Mouse (Mus musculus): Measurements from ENCODE around the gene Klk9. TPM values are rescaled to one million over a fixed set of nuclear protein-coding genes. Genes with fewer than 3 reads are reported as not detected.

The Klk9 gene
- polyA plus RNA-seq, 1 experiment from 2014 or later = not detected

DNA sequence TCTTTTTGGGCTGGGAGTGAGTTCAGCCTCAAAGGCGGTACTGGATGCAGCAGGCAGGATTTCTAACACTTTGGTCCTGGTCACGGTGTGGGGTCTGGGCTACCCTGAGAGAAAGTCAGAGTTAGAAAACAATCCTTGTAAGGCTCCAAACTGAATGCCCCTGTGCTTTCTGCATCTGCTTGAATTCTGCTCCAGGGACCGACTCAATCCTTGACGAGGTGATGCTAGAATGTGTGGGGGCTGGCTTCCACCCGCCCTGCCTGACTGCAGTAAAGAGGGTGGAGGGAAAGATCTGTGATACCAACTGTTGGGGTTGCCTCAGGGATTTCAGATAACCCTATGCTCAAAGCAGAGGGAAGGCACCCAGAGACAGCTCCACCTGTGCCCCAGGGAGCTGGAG lies 19.3 kb downstream of the Klk9 start, which contains the start of gene Klk7:
Klk7 (plus strand) TSS at position 301 of the 400 bp plus-strand sequence.
- no peak within 1 kb of the TSS for H3K4me3 ChIP-seq (ENCODE audit: low read length)
- H3K27me3 ChIP-seq (ENCODE audit: control insufficient read depth, insufficient read depth, low read length) = no peaks in the 10 kb centered on the region
- H3K4me1 ChIP-seq (ENCODE audit: control insufficient read depth, insufficient read depth, low read length) = no peaks in the 10 kb centered on the region
- no peak within 1 kb of the TSS for H3K4me2 ChIP-seq (replicated peaks; ENCODE audit: low read depth, low read length)
- 43% methylated on average over 5 of the region's 5 CpGs for WGBS
- no peaks in the 10 kb centered on the region for H3K36me3 ChIP-seq (ENCODE audit: control insufficient read depth, insufficient read depth, low read length)
- no peaks in the 10 kb centered on the region for H3K9me3 ChIP-seq (ENCODE audit: control insufficient read depth, low read length)
- no peak for ATAC-seq (ENCODE audit: low FRiP score, low TSS enrichment)
- no peak within 1 kb of the TSS for H3K9ac ChIP-seq (ENCODE audit: low read depth, low read length)
- no peak within 1 kb of the TSS for H3K27ac ChIP-seq (ENCODE audit: low read depth, low read length)

DNA sequence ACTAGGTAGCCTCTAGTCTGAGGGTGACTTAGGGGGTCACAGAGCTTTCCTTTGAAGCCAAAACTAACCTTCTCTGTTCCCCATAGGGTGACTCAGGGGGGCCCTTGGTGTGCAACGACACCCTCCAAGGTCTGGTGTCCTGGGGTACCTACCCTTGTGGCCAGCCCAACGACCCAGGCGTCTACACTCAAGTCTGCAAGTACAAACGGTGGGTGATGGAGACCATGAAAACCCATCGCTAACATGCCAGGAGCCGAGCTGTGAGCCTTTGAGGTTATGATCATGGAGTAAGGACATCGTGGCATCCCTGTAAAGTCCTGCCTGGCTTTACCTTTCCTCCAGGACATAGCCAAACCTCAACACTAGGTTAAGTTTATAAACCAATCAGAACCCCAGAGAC lies 23.5 kb downstream of the Klk9 start:
- ATAC-seq (ENCODE audit: low FRiP score, low TSS enrichment) = no peak
- 89% methylated on average over 7 of the region's 7 CpGs for WGBS
- Histone ChIP-seq H3K4me1 (ENCODE audit: control insufficient read depth, insufficient read depth, low read length) (no peaks in the 10 kb centered on the region), H3K9ac (ENCODE audit: low read depth, low read length) (no peak overlapping the region), H3K4me3 (ENCODE audit: low read length) (no peak overlapping the region), H3K9me3 (ENCODE audit: control insufficient read depth, low read length) (no peaks in the 10 kb centered on the region), H3K4me2 (replicated peaks; ENCODE audit: low read depth, low read length) (no peak overlapping the region), H3K27me3 (ENCODE audit: control insufficient read depth, insufficient read depth, low read length) (no peaks in the 10 kb centered on the region), H3K36me3 (ENCODE audit: control insufficient read depth, insufficient read depth, low read length) (no peaks in the 10 kb centered on the region), H3K27ac (ENCODE audit: low read depth, low read length) (no peak overlapping the region)

DNA sequence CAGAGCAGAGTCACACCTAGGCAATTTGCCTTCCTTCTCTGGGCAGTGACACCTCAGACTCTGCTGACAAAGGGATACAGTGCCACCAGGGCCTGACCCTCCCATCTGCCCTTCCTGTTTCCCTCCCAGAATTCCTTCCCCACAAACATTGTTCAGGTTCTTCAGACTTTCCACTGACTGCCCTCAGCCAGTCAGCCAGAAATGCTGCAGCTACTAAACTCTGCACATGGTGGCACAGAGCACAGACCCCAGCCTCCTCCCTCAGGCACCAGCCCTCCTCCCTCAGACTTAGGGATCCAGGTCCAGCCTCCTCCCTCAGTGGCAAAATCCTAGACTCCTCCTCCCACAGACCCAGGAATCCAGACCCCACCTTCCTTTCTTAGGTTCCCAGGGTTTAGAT lies 25.1 kb downstream of the Klk9 start:
- no peak for ATAC-seq (ENCODE audit: low FRiP score, low TSS enrichment)
- Histone ChIP-seq H3K9ac (ENCODE audit: low read depth, low read length) (no peak overlapping the region), H3K4me3 (ENCODE audit: low read length) (no peak overlapping the region), H3K27me3 (ENCODE audit: control insufficient read depth, insufficient read depth, low read length) (no peaks in the 10 kb centered on the region), H3K27ac (ENCODE audit: low read depth, low read length) (no peak overlapping the region), H3K36me3 (ENCODE audit: control insufficient read depth, insufficient read depth, low read length) (no peaks in the 10 kb centered on the region), H3K4me2 (replicated peaks; ENCODE audit: low read depth, low read length) (no peak overlapping the region), H3K9me3 (ENCODE audit: control insufficient read depth, low read length) (no peaks in the 10 kb centered on the region), H3K4me1 (ENCODE audit: control insufficient read depth, insufficient read depth, low read length) (no peaks in the 10 kb centered on the region)

DNA sequence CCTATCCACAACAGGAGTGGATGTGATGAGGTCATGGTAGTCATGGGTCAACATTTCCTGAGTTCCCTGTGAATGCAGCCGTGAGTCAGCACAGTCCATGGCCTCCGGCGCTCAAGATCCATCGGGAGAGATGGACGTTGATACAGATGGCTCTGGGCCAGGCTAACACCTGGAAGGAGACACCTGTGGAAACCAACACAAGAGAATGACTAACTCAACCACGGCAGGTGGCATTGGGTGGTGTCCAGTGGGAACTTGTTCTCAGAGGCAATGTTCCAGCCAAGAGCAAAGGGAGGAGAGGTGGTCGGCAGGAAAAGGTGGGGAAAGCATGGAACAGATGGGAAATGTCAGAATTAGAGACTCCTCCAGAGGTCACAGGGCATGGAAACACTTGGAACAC lies 29.9 kb downstream of the Klk9 start:
- H3K4me3 ChIP-seq (ENCODE audit: low read length) = no peak overlapping the region
- H3K9ac ChIP-seq (ENCODE audit: low read depth, low read length) = no peak overlapping the region
- H3K9me3 ChIP-seq (ENCODE audit: control insufficient read depth, low read length) = no peaks in the 10 kb centered on the region
- no peaks in the 10 kb centered on the region for H3K36me3 ChIP-seq (ENCODE audit: control insufficient read depth, insufficient read depth, low read length)
- H3K4me1 ChIP-seq (ENCODE audit: control insufficient read depth, insufficient read depth, low read length) = no peaks in the 10 kb centered on the region
- H3K27me3 ChIP-seq (ENCODE audit: control insufficient read depth, insufficient read depth, low read length) = no peaks in the 10 kb centered on the region
- H3K4me2 ChIP-seq (replicated peaks; ENCODE audit: low read depth, low read length) = no peak overlapping the region
- no peak for ATAC-seq (ENCODE audit: low FRiP score, low TSS enrichment)
- 88% methylated on average over 7 of the region's 7 CpGs for WGBS
- H3K27ac ChIP-seq (ENCODE audit: low read depth, low read length) = no peak overlapping the region

DNA sequence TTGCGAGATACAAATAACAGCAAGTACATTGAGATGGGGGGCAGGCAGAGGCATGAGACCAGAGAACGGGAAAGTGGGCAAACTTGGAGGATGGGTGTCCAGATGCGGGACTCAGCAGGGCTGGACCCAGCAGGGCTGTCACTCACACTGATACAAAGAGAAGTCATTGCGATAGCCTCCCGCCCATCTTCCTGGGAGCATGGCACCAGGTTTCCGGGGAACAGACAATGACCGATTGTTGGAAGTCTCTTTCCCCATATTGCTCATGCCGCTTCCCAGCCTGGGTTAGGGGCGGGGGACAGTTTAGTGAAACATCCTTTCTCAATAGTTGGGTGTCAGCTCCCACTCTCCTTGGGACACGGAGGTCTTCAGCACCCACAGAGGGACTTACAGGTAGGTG lies 32.5 kb downstream of the Klk9 start, which contains the start of gene Klk6:
Klk6 (plus strand) TSS at position 301 of the 400 bp plus-strand sequence.
- WGBS = 88% methylated on average over 10 of the region's 10 CpGs
- no peaks in the 10 kb centered on the region for H3K36me3 ChIP-seq (ENCODE audit: control insufficient read depth, insufficient read depth, low read length)
- ATAC-seq (ENCODE audit: low FRiP score, low TSS enrichment) = no peak

DNA sequence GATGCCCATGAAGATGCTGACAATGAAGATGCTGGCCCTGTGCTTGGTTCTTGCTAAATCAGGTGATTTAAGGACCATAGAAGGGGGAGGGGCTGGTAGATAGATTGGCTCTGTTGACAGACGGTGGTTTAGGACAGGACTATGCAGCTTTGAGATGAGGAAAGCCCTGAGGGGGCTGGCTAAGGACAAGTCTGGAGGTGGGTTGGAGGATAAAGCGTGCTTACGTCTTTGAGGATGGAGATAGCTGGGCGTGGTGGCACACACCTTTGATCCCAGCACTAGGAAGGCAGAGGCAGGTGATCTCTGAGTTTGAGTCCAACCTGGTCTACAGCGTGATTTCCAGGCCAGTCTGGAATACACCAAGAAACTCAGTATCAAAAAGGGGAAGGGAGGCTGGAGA lies 34.4 kb downstream of the Klk9 start:
- H3K4me1 ChIP-seq (ENCODE audit: control insufficient read depth, insufficient read depth, low read length) = no peaks in the 10 kb centered on the region
- H3K9ac ChIP-seq (ENCODE audit: low read depth, low read length) = no peak overlapping the region
- no peaks in the 10 kb centered on the region for H3K9me3 ChIP-seq (ENCODE audit: control insufficient read depth, low read length)
- no peak for ATAC-seq (ENCODE audit: low FRiP score, low TSS enrichment)
- no peak overlapping the region for H3K27ac ChIP-seq (ENCODE audit: low read depth, low read length)
- no peaks in the 10 kb centered on the region for H3K36me3 ChIP-seq (ENCODE audit: control insufficient read depth, insufficient read depth, low read length)
- H3K4me3 ChIP-seq (ENCODE audit: low read length) = no peak overlapping the region
- H3K27me3 ChIP-seq (ENCODE audit: control insufficient read depth, insufficient read depth, low read length) = no peaks in the 10 kb centered on the region
- H3K4me2 ChIP-seq (replicated peaks; ENCODE audit: low read depth, low read length) = no peak overlapping the region
- 82% methylated on average over 5 of the region's 5 CpGs for WGBS

More for the DNA sequence above, 32.5 kb downstream of the Klk9 start, which contains the start of gene Klk6:
- Histone ChIP-seq H3K27me3 (ENCODE audit: control insufficient read depth, insufficient read depth, low read length) (no peaks in the 10 kb centered on the region), H3K9me3 (ENCODE audit: control insufficient read depth, low read length) (no peaks in the 10 kb centered on the region), H3K4me1 (ENCODE audit: control insufficient read depth, insufficient read depth, low read length) (no peaks in the 10 kb centered on the region), H3K4me2 (replicated peaks; ENCODE audit: low read depth, low read length) (no peak within 1 kb of the TSS), H3K9ac (ENCODE audit: low read depth, low read length) (no peak within 1 kb of the TSS), H3K27ac (ENCODE audit: low read depth, low read length) (no peak within 1 kb of the TSS), H3K4me3 (ENCODE audit: low read length) (no peak within 1 kb of the TSS)

DNA sequence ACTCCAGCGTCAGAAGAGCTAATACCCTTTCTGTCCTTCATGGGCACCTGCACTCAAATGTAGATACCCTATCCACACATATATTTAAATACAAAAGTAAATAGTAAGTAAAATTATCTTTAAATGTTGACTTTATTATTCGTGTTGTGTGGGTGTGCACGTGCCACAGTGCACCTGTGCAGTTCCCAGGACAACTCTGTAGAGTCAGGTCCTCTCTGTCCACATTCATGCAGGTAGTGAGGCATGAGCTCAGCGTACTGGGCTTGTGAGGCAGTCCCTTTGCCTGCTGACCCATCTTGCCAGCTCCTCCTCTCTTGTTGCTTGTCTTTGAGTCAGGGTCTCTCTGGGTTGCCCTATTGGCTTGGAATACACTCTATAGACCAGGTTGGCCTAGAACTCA lies 36.0 kb downstream of the Klk9 start:
- Histone ChIP-seq H3K9ac (ENCODE audit: low read depth, low read length) (no peak overlapping the region), H3K27ac (ENCODE audit: low read depth, low read length) (no peak overlapping the region), H3K4me3 (ENCODE audit: low read length) (no peak overlapping the region), H3K4me1 (ENCODE audit: control insufficient read depth, insufficient read depth, low read length) (no peaks in the 10 kb centered on the region), H3K36me3 (ENCODE audit: control insufficient read depth, insufficient read depth, low read length) (no peaks in the 10 kb centered on the region), H3K9me3 (ENCODE audit: control insufficient read depth, low read length) (no peaks in the 10 kb centered on the region), H3K4me2 (replicated peaks; ENCODE audit: low read depth, low read length) (no peak overlapping the region), H3K27me3 (ENCODE audit: control insufficient read depth, insufficient read depth, low read length) (no peaks in the 10 kb centered on the region)
- no peak for ATAC-seq (ENCODE audit: low FRiP score, low TSS enrichment)
- WGBS = 87% methylated on average over 4 of the region's 4 CpGs

DNA sequence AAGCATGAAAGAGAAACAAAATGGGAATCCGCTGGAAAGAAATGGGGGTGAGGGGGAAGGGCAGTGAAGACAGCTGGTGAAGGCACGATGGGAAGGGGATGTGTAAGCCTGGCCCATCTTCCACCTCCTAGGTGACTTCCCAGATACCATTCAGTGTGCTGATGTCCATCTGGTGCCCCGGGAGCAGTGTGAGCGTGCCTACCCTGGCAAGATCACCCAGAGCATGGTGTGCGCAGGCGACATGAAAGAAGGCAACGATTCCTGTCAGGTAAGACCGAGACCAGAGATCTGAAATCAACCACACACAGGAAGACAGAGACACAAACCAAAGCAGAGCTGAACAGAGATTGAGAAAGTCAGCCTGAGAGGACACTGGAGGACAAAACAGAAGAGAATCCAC lies 37.3 kb downstream of the Klk9 start:
- H3K27ac ChIP-seq (ENCODE audit: low read depth, low read length) = no peak overlapping the region
- H3K4me3 ChIP-seq (ENCODE audit: low read length) = no peak overlapping the region
- no peaks in the 10 kb centered on the region for H3K36me3 ChIP-seq (ENCODE audit: control insufficient read depth, insufficient read depth, low read length)
- 86% methylated on average over 8 of the region's 8 CpGs for WGBS
- H3K9ac ChIP-seq (ENCODE audit: low read depth, low read length) = no peak overlapping the region
- no peaks in the 10 kb centered on the region for H3K9me3 ChIP-seq (ENCODE audit: control insufficient read depth, low read length)
- ATAC-seq (ENCODE audit: low FRiP score, low TSS enrichment) = no peak
- H3K4me2 ChIP-seq (replicated peaks; ENCODE audit: low read depth, low read length) = no peak overlapping the region
- no peaks in the 10 kb centered on the region for H3K27me3 ChIP-seq (ENCODE audit: control insufficient read depth, insufficient read depth, low read length)
- H3K4me1 ChIP-seq (ENCODE audit: control insufficient read depth, insufficient read depth, low read length) = no peaks in the 10 kb centered on the region

DNA sequence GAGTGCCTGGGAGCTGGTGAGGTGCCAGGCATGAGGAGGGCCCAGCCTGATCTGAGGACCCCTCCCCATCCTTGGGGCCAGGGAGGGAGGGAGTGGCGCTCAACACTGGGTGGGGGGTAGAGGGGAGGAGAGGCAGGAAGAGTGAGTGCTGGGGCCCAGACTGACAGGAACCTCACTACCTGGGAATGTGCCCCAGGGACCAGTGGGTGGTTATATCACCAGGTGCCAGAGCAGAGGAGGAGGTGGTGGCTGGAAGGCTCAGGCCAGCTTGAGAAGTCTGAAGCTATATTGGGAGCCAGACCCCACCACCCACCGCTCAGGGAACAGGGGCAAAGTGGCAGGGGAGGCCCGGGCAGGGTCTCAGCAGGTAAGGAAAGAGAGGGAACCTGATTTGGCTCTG lies 50.0 kb downstream of the Klk9 start, which contains the start of gene Klk5:
Klk5 (plus strand) TSS at position 271 of the 400 bp plus-strand sequence.
- Histone ChIP-seq H3K9ac (ENCODE audit: low read depth, low read length) (no peak within 1 kb of the TSS), H3K4me1 (ENCODE audit: control insufficient read depth, insufficient read depth, low read length) (no peaks in the 10 kb centered on the region), H3K27ac (ENCODE audit: low read depth, low read length) (no peak within 1 kb of the TSS), H3K27me3 (ENCODE audit: control insufficient read depth, insufficient read depth, low read length) (no peaks in the 10 kb centered on the region), H3K4me3 (ENCODE audit: low read length) (no peak within 1 kb of the TSS), H3K4me2 (replicated peaks; ENCODE audit: low read depth, low read length) (no peak within 1 kb of the TSS), H3K36me3 (ENCODE audit: control insufficient read depth, insufficient read depth, low read length) (no peaks in the 10 kb centered on the region), H3K9me3 (ENCODE audit: control insufficient read depth, low read length) (no peaks in the 10 kb centered on the region)
- 67% methylated on average over 3 of the region's 3 CpGs for WGBS
- ATAC-seq (ENCODE audit: low FRiP score, low TSS enrichment) = no peak

Measured in kidney, embryonic 14.5 days (tissue).